Mouse (Mus musculus): ENCODE measurements around the gene Hist1h3b.

DNA sequence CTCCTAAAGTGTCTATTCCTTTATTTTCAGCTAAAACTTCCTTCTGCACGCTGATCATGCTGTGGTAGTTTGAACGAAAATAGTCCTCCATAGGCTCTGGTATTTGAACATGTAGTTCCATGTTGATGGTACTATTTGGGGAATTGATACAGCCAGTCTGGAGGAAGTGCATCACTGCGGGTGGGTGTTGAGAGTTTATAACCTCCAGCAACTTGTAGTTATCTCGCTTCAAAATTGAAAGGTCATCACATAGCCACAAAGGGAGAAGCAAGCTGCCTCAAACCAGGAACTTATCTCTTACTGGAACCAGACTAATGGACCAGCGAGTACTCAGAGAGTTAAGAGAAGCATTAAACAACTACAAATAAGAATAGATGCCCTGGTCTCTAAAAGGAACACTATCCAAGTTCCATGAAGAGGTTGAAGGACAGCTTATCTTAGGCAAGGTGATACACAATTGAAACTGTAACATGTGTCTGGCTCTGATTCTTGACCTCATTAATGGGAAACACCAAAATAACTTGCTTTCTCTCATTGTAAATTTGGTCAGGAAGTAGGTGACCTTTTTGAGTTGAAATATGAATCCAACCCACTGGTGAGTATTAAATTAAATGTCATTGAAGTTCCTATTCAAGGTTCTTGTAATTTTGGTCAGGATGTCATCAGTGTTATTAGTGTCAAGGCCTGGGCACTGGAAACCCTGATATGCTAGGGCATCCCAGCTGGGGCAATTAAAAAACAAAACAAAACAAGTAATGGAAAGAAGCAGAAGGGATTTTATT lies 35.6 kb upstream of the Hist1h3b start:
- TF ChIP-seq CTCF (IDR thresholded peaks at IDR 0.05; ENCODE audit: control insufficient read depth, insufficient read depth, insufficient replicate concordance, low read depth, low read length) (no peak), POLR2A (IDR thresholded peaks at IDR 0.05; ENCODE audit: control insufficient read depth, low read depth, low read length) (no peak)

Data from testis, adult 2 months (tissue).